Mouse (Mus musculus): ENCODE data around the gene Frs2. TPM values are rescaled to one million over a fixed set of nuclear protein-coding genes. Genes with fewer than 3 reads are reported as not detected.

The Frs2 gene
- polyA plus RNA-seq, 1 experiment from 2014 or later, result 34.1 TPM

DNA sequence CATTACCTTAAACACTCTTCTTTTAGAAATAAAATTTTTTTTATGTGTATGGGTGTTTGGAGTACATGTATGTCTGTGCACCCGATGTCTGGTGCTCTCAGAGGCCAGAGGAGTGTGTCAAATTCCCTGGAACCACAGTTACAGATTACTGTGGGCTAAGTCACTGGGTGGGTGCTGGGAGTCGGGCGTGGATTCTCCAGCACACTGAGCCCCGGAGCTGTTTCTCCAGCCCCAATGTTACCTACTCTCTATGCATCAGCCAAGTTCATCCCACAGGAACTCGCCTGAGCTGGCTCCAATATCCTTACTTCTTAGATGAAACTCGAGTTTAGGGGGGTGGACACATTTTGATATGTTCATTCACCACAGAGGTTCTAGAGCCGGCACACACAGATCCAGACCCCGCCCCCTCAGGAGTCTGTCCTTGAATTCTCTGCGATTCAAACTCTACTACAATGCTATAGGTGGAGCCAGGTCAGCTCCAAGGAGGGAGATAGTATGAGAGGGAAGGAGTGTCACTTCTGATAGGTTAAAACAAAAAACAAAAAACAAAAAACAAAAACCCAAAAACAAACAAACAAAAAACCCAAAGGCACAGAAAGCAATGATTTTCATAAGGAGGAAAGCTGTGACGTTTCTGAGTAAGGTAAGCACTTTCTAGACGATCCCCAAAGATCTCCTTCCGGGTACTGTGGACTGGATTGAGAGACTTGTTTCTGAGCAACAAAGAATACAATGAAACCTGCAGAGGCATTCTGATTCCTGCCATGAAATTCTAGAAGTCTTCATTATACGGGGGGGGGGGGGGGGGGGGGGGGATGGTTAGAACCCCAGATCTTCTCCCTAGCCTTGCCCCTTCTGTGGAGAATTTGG, 25.5 kb upstream of the Frs2 start:
- Histone ChIP-seq H3K36me3 (ENCODE audit: control insufficient read depth, insufficient read depth, low read length) (no peaks in the 10 kb centered on the region), H3K9ac (replicated peaks; ENCODE audit: low read depth, low read length) (no peak overlapping the region), H3K4me3 (ENCODE audit: low read depth, low read length) (no peak overlapping the region), H3K9me3 (ENCODE audit: control insufficient read depth, low read length) (no peaks in the 10 kb centered on the region), H3K27me3 (ENCODE audit: control insufficient read depth, insufficient read depth, low read length) (no peaks in the 10 kb centered on the region), H3K27ac (ENCODE audit: low read depth, low read length) (no peak overlapping the region), H3K4me2 (ENCODE audit: low read depth, low read length) (no peak overlapping the region), H3K4me1 (ENCODE audit: control insufficient read depth, insufficient read depth, low read length) (no peaks in the 10 kb centered on the region)
- 50% methylated on average over 13 of the region's 13 CpGs for WGBS
- ATAC-seq (ENCODE audit: low read depth), result no peak

DNA sequence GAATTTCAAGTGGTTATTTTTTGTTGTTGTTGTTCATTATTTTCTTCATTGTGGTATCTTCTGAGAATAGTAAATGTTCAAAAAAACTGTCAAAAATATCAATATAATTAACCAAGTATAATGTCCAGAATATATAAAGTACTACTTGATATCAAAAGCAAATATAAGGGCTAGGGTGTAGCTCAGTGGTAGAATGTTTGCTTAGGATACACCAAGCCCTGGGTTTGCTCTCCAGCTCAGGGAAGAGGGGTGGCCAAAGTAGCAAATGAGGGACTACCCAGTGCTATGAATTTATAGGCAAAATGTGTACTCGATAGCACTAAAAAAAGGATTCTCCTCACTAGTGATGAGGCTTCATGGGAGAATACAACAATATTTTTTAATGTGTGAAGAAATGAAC, 24.8 kb upstream of the Frs2 start:
- WGBS, result 92% methylated on average over 1 of the region's 1 CpGs
- no peak for ATAC-seq (ENCODE audit: low read depth)
- Histone ChIP-seq H3K4me2 (ENCODE audit: low read depth, low read length) (no peak overlapping the region), H3K9me3 (ENCODE audit: control insufficient read depth, low read length) (no peaks in the 10 kb centered on the region), H3K27me3 (ENCODE audit: control insufficient read depth, insufficient read depth, low read length) (no peaks in the 10 kb centered on the region), H3K9ac (replicated peaks; ENCODE audit: low read depth, low read length) (no peak overlapping the region), H3K36me3 (ENCODE audit: control insufficient read depth, insufficient read depth, low read length) (no peaks in the 10 kb centered on the region), H3K27ac (ENCODE audit: low read depth, low read length) (no peak overlapping the region), H3K4me1 (ENCODE audit: control insufficient read depth, insufficient read depth, low read length) (no peaks in the 10 kb centered on the region), H3K4me3 (ENCODE audit: low read depth, low read length) (no peak overlapping the region)

DNA sequence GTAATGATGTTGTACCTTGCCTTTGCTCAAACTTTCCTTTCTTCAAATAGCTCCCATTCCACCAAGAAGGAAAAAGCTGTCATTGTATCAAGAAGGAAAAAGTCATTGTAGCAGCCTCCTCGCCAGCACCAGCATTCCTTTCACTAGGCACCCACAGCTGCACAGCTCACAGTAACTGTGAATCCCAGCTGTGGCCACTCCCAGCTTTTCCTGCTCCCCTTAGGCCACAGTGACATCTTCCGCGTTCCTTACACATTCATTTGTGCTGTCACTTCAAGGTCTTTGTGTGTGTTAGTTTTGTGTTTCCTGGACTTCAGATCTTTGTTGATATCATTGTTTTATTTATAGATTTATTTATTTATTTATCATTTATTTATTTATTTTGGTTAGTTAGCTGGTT, 23.7 kb upstream of the Frs2 start:
- no peak for ATAC-seq (ENCODE audit: low read depth)
- Histone ChIP-seq H3K4me1 (ENCODE audit: control insufficient read depth, insufficient read depth, low read length) (no peaks in the 10 kb centered on the region), H3K4me2 (ENCODE audit: low read depth, low read length) (no peak overlapping the region), H3K9ac (replicated peaks; ENCODE audit: low read depth, low read length) (no peak overlapping the region), H3K27ac (ENCODE audit: low read depth, low read length) (no peak overlapping the region), H3K4me3 (ENCODE audit: low read depth, low read length) (no peak overlapping the region), H3K9me3 (ENCODE audit: control insufficient read depth, low read length) (no peaks in the 10 kb centered on the region), H3K27me3 (ENCODE audit: control insufficient read depth, insufficient read depth, low read length) (no peaks in the 10 kb centered on the region), H3K36me3 (ENCODE audit: control insufficient read depth, insufficient read depth, low read length) (no peaks in the 10 kb centered on the region)
- WGBS, result 49% methylated on average over 3 of the region's 3 CpGs

DNA sequence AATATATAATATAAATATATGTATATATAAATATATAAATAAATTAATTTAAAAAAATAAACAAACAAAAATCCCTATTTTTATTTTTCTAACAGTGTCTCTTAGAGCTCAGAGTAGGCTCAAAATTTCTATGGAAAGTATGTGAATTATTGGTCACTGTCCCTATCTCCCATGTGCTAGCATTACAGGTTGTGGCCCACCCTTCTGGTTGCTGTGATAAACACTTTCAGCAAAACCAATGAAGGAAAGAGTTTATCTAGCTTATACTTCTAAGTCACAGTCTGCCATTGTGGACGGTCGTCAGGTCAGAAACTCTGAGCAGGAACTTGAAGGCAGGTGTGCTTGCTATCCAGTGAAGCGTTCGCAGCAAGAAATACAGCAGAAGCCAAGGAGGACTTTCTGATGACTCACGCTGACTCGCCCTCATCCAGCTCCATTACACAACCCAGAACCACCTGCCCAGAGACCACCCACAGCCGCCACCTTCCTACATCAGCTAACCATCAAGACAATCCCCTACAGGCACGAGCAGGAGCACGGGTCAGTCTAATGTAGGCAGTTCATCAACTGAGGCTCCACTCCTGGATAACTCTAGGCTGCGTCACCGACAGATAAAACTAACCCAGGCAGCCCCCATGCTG, 18.6 kb upstream of the Frs2 start:
- WGBS, result 73% methylated on average over 11 of the region's 11 CpGs
- Histone ChIP-seq H3K9ac (replicated peaks; ENCODE audit: low read depth, low read length) (no peak overlapping the region), H3K4me2 (ENCODE audit: low read depth, low read length) (no peak overlapping the region), H3K36me3 (ENCODE audit: control insufficient read depth, insufficient read depth, low read length) (no peaks in the 10 kb centered on the region), H3K27me3 (ENCODE audit: control insufficient read depth, insufficient read depth, low read length) (no peaks in the 10 kb centered on the region), H3K9me3 (ENCODE audit: control insufficient read depth, low read length) (no peaks in the 10 kb centered on the region), H3K4me1 (ENCODE audit: control insufficient read depth, insufficient read depth, low read length) (no peaks in the 10 kb centered on the region), H3K27ac (ENCODE audit: low read depth, low read length) (no peak overlapping the region), H3K4me3 (ENCODE audit: low read depth, low read length) (no peak overlapping the region)
- no peak for ATAC-seq (ENCODE audit: low read depth)

DNA sequence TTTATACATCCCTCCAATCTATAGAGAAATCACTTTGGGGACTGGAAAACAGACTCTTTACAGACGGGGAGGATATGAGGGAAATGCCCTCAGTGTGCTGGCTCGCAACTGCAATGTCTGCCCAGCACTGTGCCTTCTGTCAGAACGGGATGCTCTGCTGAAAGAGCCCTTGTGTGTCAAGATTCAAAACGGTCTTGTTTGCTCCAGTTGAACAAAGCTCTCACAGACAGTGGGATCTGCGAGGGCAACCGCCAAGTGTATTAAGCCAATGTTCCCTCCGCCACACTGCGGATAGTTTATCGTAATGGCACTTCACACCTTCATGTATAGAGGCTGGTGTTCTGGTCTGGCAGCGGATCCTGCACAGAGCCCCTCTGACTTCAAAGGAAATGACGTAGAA, 14.3 kb upstream of the Frs2 start:
- no peak overlapping the region for H3K27ac ChIP-seq (ENCODE audit: low read depth, low read length)
- no peaks in the 10 kb centered on the region for H3K36me3 ChIP-seq (ENCODE audit: control insufficient read depth, insufficient read depth, low read length)
- no peak overlapping the region for H3K4me3 ChIP-seq (ENCODE audit: low read depth, low read length)
- WGBS, result 42% methylated on average over 11 of the region's 11 CpGs
- no peaks in the 10 kb centered on the region for H3K4me1 ChIP-seq (ENCODE audit: control insufficient read depth, insufficient read depth, low read length)
- H3K9ac ChIP-seq (replicated peaks; ENCODE audit: low read depth, low read length), result no peak overlapping the region
- H3K9me3 ChIP-seq (ENCODE audit: control insufficient read depth, low read length), result no peaks in the 10 kb centered on the region
- H3K4me2 ChIP-seq (ENCODE audit: low read depth, low read length), result peak overlapping the region; percentile 27; the same call in 1 of the 2 replicates
- no peak for ATAC-seq (ENCODE audit: low read depth)
- H3K27me3 ChIP-seq (ENCODE audit: control insufficient read depth, insufficient read depth, low read length), result no peaks in the 10 kb centered on the region

- H3K9ac ChIP-seq (replicated peaks; ENCODE audit: low read depth, low read length), result no peak overlapping the region
- 73% methylated on average over 11 of the region's 11 CpGs for WGBS
- ATAC-seq (ENCODE audit: low read depth), result no peak
- H3K27me3 ChIP-seq (ENCODE audit: control insufficient read depth, insufficient read depth, low read length), result no peaks in the 10 kb centered on the region
- H3K9me3 ChIP-seq (ENCODE audit: control insufficient read depth, low read length), result no peaks in the 10 kb centered on the region
- no peaks in the 10 kb centered on the region for H3K4me1 ChIP-seq (ENCODE audit: control insufficient read depth, insufficient read depth, low read length)
- H3K4me3 ChIP-seq (ENCODE audit: low read depth, low read length), result no peak overlapping the region
- H3K4me2 ChIP-seq (ENCODE audit: low read depth, low read length), result no peak overlapping the region
- H3K27ac ChIP-seq (ENCODE audit: low read depth, low read length), result no peak overlapping the region
- H3K36me3 ChIP-seq (ENCODE audit: control insufficient read depth, insufficient read depth, low read length), result no peaks in the 10 kb centered on the region
Measured at GRCm38 (mm10) chr10:117160099-117160498, 11.8 kb upstream of the Frs2 start.

DNA sequence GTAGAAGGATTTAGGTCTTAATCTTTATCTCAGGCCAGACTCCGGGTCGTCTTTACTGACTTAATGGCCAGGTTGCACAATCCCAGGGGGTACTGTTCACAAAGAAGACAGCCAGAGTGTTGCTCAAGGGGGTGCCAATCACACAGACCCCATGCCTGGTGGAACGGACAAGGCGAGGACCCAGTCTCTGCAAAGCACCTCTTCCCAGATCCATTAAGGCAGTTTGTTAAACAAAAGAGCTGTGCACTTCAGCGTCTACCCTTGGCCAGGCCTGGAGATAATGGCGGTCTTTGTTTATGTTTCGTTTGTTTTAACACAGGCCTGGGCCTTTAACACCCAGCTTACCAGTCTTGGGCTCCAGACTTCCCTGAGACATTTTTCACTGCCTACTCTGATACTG, 3.9 kb upstream of the Frs2 start:
- Histone ChIP-seq H3K27ac (ENCODE audit: low read depth, low read length) (no peak overlapping the region), H3K4me2 (ENCODE audit: low read depth, low read length) (no peak overlapping the region), H3K27me3 (ENCODE audit: control insufficient read depth, insufficient read depth, low read length) (peaks cover 4% of the 10 kb centered on the region; the same call in 1 of the 2 replicates), H3K9ac (replicated peaks; ENCODE audit: low read depth, low read length) (no peak overlapping the region), H3K9me3 (ENCODE audit: control insufficient read depth, low read length) (no peaks in the 10 kb centered on the region), H3K36me3 (ENCODE audit: control insufficient read depth, insufficient read depth, low read length) (no peaks in the 10 kb centered on the region), H3K4me1 (ENCODE audit: control insufficient read depth, insufficient read depth, low read length) (peaks cover 9% of the 10 kb centered on the region), H3K4me3 (ENCODE audit: low read depth, low read length) (no peak overlapping the region)
- WGBS, result 6% methylated on average over 7 of the region's 7 CpGs
- no peak for ATAC-seq (ENCODE audit: low read depth)

GRCm38 (mm10) chr10:117151676-117152075, 3.3 kb upstream of the Frs2 start:
- Histone ChIP-seq H3K4me3 (ENCODE audit: low read depth, low read length) (no peak overlapping the region), H3K4me2 (ENCODE audit: low read depth, low read length) (no peak overlapping the region), H3K4me1 (ENCODE audit: control insufficient read depth, insufficient read depth, low read length) (peaks cover 9% of the 10 kb centered on the region), H3K27me3 (ENCODE audit: control insufficient read depth, insufficient read depth, low read length) (peaks cover 4% of the 10 kb centered on the region; the same call in 1 of the 2 replicates), H3K36me3 (ENCODE audit: control insufficient read depth, insufficient read depth, low read length) (no peaks in the 10 kb centered on the region), H3K9ac (replicated peaks; ENCODE audit: low read depth, low read length) (no peak overlapping the region), H3K27ac (ENCODE audit: low read depth, low read length) (no peak overlapping the region), H3K9me3 (ENCODE audit: control insufficient read depth, low read length) (no peaks in the 10 kb centered on the region)
- WGBS, result 43% methylated on average over 4 of the region's 4 CpGs
- ATAC-seq (ENCODE audit: low read depth), result no peak

- WGBS, result 9% methylated on average over 11 of the region's 11 CpGs
- no peak for ATAC-seq (ENCODE audit: low read depth)
- Histone ChIP-seq H3K27ac (ENCODE audit: low read depth, low read length) (no peak overlapping the region), H3K4me1 (ENCODE audit: control insufficient read depth, insufficient read depth, low read length) (peaks cover 13% of the 10 kb centered on the region), H3K4me2 (ENCODE audit: low read depth, low read length) (no peak overlapping the region), H3K9me3 (ENCODE audit: control insufficient read depth, low read length) (no peaks in the 10 kb centered on the region), H3K9ac (replicated peaks; ENCODE audit: low read depth, low read length) (no peak overlapping the region), H3K27me3 (ENCODE audit: control insufficient read depth, insufficient read depth, low read length) (peaks cover 4% of the 10 kb centered on the region; the same call in 1 of the 2 replicates), H3K4me3 (ENCODE audit: low read depth, low read length) (no peak overlapping the region), H3K36me3 (ENCODE audit: control insufficient read depth, insufficient read depth, low read length) (no peaks in the 10 kb centered on the region)
Measured at GRCm38 (mm10) chr10:117151241-117151640, 2.9 kb upstream of the Frs2 start.
